Mouse (Mus musculus): Measurements from ENCODE around the gene Plscr1. TPM values are rescaled to one million over a fixed set of nuclear protein-coding genes. Genes with fewer than 3 reads are reported as not detected.

Gene Plscr1
- 40.4 and 41.0 TPM in 2 replicates for polyA plus RNA-seq (2016; fragmentation: Nextera tagmentation; extraction: Ambion mirVana)

- H3K36me3 ChIP-seq (replicated peaks): no peaks in the 10 kb centered on the region
- H3K27me3 ChIP-seq (ENCODE audit: poor library complexity, severe bottlenecking): no peaks in the 10 kb centered on the region
- no peak for DNase-seq (ENCODE audit: extremely low spot score, low spot score)
- no peaks in the 10 kb centered on the region for H3K9me3 ChIP-seq
- H3K4me1 ChIP-seq: peaks cover 29% of the 10 kb centered on the region
- 42% methylated on average over 7 of the region's 7 CpGs for WGBS
- H3K4me3 ChIP-seq: peak within 1 kb of the TSS; percentile 77
- H3K27ac ChIP-seq: peak within 1 kb of the TSS; percentile 94
Observed at GRCm38 (mm10) chr9:92249447-92249852, at the start of gene Plscr1. Gene Plscr1 (plus strand): TSS chr9:92249750.

DNA sequence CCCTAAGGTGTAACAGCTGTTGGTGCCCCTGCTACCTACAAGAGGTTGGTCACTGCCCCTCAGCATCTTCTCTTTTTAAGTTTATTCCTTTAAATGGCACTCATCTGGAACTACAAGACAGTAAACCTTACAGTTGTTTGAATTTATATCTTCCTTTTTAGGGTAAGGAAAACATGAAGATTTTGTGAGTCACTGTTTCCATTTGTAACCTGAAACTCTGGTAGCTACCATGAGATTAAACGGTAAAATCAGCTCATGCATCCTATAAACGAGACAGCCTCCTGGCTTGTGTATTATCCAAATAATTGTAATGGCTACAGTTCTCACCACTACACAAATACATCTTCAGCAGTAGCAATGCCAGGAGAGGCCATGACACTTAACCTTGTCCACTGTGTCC is 45.2 kb upstream of the Plscr1 start:
- 77% methylated on average over 2 of the region's 2 CpGs for WGBS
- no peak for DNase-seq (ENCODE audit: extremely low spot score, low spot score)
- Histone ChIP-seq H3K9me3 (no peaks in the 10 kb centered on the region), H3K4me3 (no peak overlapping the region), H3K27ac (no peak overlapping the region), H3K36me3 (replicated peaks) (no peaks in the 10 kb centered on the region), H3K27me3 (ENCODE audit: poor library complexity, severe bottlenecking) (no peaks in the 10 kb centered on the region), H3K4me1 (no peaks in the 10 kb centered on the region)

- Histone ChIP-seq H3K36me3 (replicated peaks) (no peaks in the 10 kb centered on the region), H3K27ac (no peak overlapping the region), H3K4me3 (no peak overlapping the region), H3K4me1 (no peaks in the 10 kb centered on the region), H3K9me3 (no peaks in the 10 kb centered on the region), H3K27me3 (ENCODE audit: poor library complexity, severe bottlenecking) (no peaks in the 10 kb centered on the region)
- 66% methylated on average over 4 of the region's 4 CpGs for WGBS
- no peak for DNase-seq (ENCODE audit: extremely low spot score, low spot score)
Observed at GRCm38 (mm10) chr9:92207307-92207706, 42.2 kb upstream of the Plscr1 start.

DNA sequence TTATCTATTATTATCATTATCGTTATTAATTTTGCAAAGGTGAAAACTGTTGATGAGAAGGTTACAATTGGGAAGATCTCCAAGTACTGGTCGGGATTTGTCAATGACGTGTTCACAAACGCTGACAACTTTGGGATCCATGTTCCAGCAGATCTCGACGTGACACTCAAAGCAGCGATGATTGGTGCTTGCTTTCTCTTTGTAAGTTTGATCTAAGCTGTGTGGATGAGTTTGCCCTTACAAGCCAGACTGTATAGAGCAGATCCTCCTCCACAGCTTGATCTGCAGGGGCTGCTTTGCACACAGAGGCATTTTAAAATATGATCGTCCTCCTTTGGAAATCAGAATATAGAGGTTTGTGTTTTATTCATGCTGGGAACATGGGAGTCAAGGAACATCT is 41.8 kb upstream of the Plscr1 start:
- no peaks in the 10 kb centered on the region for H3K36me3 ChIP-seq (replicated peaks)
- H3K9me3 ChIP-seq: no peaks in the 10 kb centered on the region
- WGBS: 88% methylated on average over 8 of the region's 8 CpGs
- H3K27ac ChIP-seq: no peak overlapping the region
- H3K4me1 ChIP-seq: no peaks in the 10 kb centered on the region
- DNase-seq (ENCODE audit: extremely low spot score, low spot score): no peak
- H3K27me3 ChIP-seq (ENCODE audit: poor library complexity, severe bottlenecking): no peaks in the 10 kb centered on the region
- no peak overlapping the region for H3K4me3 ChIP-seq

DNA sequence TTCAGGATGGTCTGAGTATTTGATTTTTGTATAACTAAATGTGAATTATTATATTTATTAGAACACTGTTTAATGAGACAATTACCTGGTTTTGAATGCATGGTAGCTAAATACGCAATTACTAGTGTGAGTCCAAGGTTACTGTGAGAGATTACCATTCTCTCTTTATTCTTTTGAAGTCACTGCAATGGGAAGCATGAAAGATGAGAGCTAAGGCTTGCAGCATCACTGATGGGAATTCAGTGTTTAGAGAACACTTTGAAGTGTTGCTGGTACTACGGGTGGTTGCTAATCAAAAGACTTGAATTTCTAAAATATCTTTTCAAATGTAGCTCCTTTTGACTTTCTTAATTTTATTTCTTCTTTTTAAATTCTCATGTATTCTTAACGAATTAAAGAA is 39.7 kb upstream of the Plscr1 start:
- DNase-seq (ENCODE audit: extremely low spot score, low spot score): no peak
- H3K9me3 ChIP-seq: no peaks in the 10 kb centered on the region
- WGBS: 78% methylated on average over 3 of the region's 3 CpGs
- H3K4me1 ChIP-seq: no peaks in the 10 kb centered on the region
- H3K36me3 ChIP-seq (replicated peaks): no peaks in the 10 kb centered on the region
- no peaks in the 10 kb centered on the region for H3K27me3 ChIP-seq (ENCODE audit: poor library complexity, severe bottlenecking)
- H3K4me3 ChIP-seq: no peak overlapping the region
- H3K27ac ChIP-seq: no peak overlapping the region

DNA sequence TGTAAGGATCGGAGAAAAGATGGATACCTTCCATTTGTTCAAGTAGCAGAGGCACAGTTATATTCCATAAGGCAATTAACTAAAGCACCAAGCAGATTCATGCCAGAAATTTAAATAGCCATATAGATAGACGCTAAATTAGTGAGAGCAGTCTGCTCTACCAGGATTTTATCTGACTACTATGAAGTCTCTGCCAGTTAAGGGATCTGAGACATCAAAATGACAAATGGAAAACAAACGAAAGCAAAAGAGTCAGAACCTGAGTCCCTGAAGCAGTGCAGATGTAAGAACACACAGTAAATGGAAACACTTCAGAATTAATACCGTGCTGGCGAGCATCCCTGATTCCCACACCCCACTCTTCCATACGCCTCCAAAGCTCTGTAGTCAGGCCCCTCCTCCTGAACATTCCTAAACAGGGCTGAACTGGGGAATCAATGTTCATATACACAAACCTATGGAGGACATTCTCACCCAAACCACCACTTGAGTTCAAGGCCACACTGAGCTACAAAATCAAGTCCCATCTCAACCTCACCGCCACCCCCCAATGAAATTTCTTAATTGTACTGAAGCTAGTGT is 39.1 kb upstream of the Plscr1 start:
- H3K4me3 ChIP-seq: no peak overlapping the region
- no peaks in the 10 kb centered on the region for H3K9me3 ChIP-seq
- DNase-seq (ENCODE audit: extremely low spot score, low spot score): no peak
- H3K4me1 ChIP-seq: no peaks in the 10 kb centered on the region
- 88% methylated on average over 7 of the region's 7 CpGs for WGBS
- H3K27me3 ChIP-seq (ENCODE audit: poor library complexity, severe bottlenecking): no peaks in the 10 kb centered on the region
- no peak overlapping the region for H3K27ac ChIP-seq
- no peaks in the 10 kb centered on the region for H3K36me3 ChIP-seq (replicated peaks)

GRCm38 (mm10) chr9:92211048-92211447 is 38.5 kb upstream of the Plscr1 start:
- WGBS: 81% methylated on average over 3 of the region's 3 CpGs
- H3K27me3 ChIP-seq (ENCODE audit: poor library complexity, severe bottlenecking): no peaks in the 10 kb centered on the region
- no peaks in the 10 kb centered on the region for H3K36me3 ChIP-seq (replicated peaks)
- H3K4me1 ChIP-seq: no peaks in the 10 kb centered on the region
- DNase-seq (ENCODE audit: extremely low spot score, low spot score): no peak
- H3K9me3 ChIP-seq: no peaks in the 10 kb centered on the region
- H3K4me3 ChIP-seq: no peak overlapping the region
- no peak overlapping the region for H3K27ac ChIP-seq

- H3K9me3 ChIP-seq: no peaks in the 10 kb centered on the region
- no peaks in the 10 kb centered on the region for H3K36me3 ChIP-seq (replicated peaks)
- no peak overlapping the region for H3K27ac ChIP-seq
- DNase-seq (ENCODE audit: extremely low spot score, low spot score): no peak
- 88% methylated on average over 4 of the region's 4 CpGs for WGBS
- H3K4me1 ChIP-seq: no peaks in the 10 kb centered on the region
- H3K4me3 ChIP-seq: no peak overlapping the region
- no peaks in the 10 kb centered on the region for H3K27me3 ChIP-seq (ENCODE audit: poor library complexity, severe bottlenecking)
Observed at GRCm38 (mm10) chr9:92217484-92217883, 32.1 kb upstream of the Plscr1 start.

- H3K27ac ChIP-seq: no peak overlapping the region
- DNase-seq (ENCODE audit: extremely low spot score, low spot score): no peak
- H3K9me3 ChIP-seq: no peaks in the 10 kb centered on the region
- H3K4me3 ChIP-seq: no peak overlapping the region
- no peaks in the 10 kb centered on the region for H3K36me3 ChIP-seq (replicated peaks)
- no peaks in the 10 kb centered on the region for H3K27me3 ChIP-seq (ENCODE audit: poor library complexity, severe bottlenecking)
- H3K4me1 ChIP-seq: no peaks in the 10 kb centered on the region
- WGBS: 95% methylated on average over 2 of the region's 2 CpGs
Observed at GRCm38 (mm10) chr9:92217896-92218295, 31.7 kb upstream of the Plscr1 start.

- H3K27me3 ChIP-seq (ENCODE audit: poor library complexity, severe bottlenecking): no peaks in the 10 kb centered on the region
- no peaks in the 10 kb centered on the region for H3K36me3 ChIP-seq (replicated peaks)
- no peak overlapping the region for H3K4me3 ChIP-seq
- DNase-seq (ENCODE audit: extremely low spot score, low spot score): no peak
- WGBS: 88% methylated on average over 3 of the region's 3 CpGs
- H3K4me1 ChIP-seq: no peaks in the 10 kb centered on the region
- H3K9me3 ChIP-seq: no peaks in the 10 kb centered on the region
- H3K27ac ChIP-seq: no peak overlapping the region
Observed at GRCm38 (mm10) chr9:92220151-92220550, 29.4 kb upstream of the Plscr1 start.

- H3K4me1 ChIP-seq: no peaks in the 10 kb centered on the region
- no peak for DNase-seq (ENCODE audit: extremely low spot score, low spot score)
- no peak overlapping the region for H3K4me3 ChIP-seq
- H3K9me3 ChIP-seq: no peaks in the 10 kb centered on the region
- H3K27ac ChIP-seq: no peak overlapping the region
- H3K27me3 ChIP-seq (ENCODE audit: poor library complexity, severe bottlenecking): no peaks in the 10 kb centered on the region
- H3K36me3 ChIP-seq (replicated peaks): no peaks in the 10 kb centered on the region
Observed at GRCm38 (mm10) chr9:92221480-92221879, 28.1 kb upstream of the Plscr1 start.

DNA sequence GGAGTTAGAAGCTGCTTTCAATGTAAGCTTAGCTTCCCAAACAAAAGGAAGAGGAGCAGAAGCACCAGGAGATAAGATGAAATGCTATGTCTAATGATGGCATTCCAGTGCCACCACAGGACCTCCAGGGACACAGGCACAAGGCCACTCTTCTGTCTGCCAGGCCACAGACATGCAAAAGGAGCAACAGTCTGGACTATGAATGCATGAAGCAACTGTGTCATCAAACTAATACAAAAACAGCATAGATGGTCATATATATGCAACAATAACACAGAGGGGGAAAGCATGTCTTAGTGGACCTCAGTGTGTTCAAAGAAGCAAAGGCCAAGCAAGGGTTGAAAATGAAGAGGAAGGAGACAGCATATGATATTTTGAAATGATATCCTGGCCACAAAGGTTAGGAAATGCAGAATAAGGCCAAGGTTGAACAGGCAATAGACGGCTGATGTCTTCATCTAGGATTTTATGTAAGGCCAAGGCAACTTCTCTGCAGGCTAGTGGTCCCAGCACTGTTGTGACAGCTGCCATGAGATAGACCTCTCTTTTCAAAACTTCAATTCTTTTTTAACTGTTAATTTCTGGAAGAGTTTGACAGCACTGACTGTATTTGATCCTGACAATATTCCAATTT is 24.8 kb upstream of the Plscr1 start:
- WGBS: 82% methylated on average over 1 of the region's 1 CpGs

DNA sequence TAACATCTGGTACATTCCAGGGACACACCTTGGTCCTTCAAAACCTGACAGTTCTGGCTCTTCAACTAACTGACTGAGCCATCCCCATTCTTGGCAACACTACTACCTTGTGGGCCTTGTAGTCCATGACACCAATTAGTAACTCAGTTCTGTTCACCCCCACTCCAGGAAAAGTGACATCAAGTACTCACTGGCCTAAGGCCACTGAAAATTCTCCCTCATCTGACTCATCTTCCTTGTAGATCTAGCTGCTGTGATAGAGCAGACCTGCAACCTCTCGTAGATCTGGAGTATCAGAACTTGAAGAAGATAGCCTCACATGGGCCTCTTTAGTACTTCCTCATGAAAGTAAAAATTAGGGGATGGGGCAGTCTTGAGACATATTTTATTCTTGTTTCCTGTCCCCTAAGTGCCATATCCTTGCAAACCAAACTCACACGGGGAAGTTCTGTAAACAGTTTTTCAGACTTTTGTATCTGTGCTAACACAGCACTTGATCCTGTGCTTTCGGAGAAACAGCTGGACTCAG is 23.4 kb upstream of the Plscr1 start:
- DNase-seq (ENCODE audit: extremely low spot score, low spot score): no peak
- Histone ChIP-seq H3K27ac (no peak overlapping the region), H3K27me3 (ENCODE audit: poor library complexity, severe bottlenecking) (no peaks in the 10 kb centered on the region), H3K9me3 (no peaks in the 10 kb centered on the region), H3K4me1 (no peaks in the 10 kb centered on the region), H3K4me3 (no peak overlapping the region), H3K36me3 (replicated peaks) (no peaks in the 10 kb centered on the region)
- WGBS: 88% methylated on average over 3 of the region's 3 CpGs

More for the DNA sequence above, 24.8 kb upstream of the Plscr1 start:
- Histone ChIP-seq H3K27me3 (ENCODE audit: poor library complexity, severe bottlenecking) (no peaks in the 10 kb centered on the region), H3K36me3 (replicated peaks) (no peaks in the 10 kb centered on the region), H3K9me3 (no peaks in the 10 kb centered on the region), H3K27ac (no peak overlapping the region), H3K4me3 (no peak overlapping the region), H3K4me1 (no peaks in the 10 kb centered on the region)
- no peak for DNase-seq (ENCODE audit: extremely low spot score, low spot score)
